Mouse (Mus musculus) liver, embryonic 14.5 days (tissue): ENCODE results near the gene Miga2.

Experiments used
- CTCF ChIP-seq: IDR thresholded peaks from 2 replicates; pipeline ENCODE4 v1.5.1; 2016; ENCODE audit warnings: antibody characterized with exemption, low read depth, control low read depth
- EP300 ChIP-seq: IDR thresholded peaks from 2 replicates; pipeline ENCODE4 v1.6.1; 2016; ENCODE audit warnings: antibody characterized with exemption, low read depth

DNA sequence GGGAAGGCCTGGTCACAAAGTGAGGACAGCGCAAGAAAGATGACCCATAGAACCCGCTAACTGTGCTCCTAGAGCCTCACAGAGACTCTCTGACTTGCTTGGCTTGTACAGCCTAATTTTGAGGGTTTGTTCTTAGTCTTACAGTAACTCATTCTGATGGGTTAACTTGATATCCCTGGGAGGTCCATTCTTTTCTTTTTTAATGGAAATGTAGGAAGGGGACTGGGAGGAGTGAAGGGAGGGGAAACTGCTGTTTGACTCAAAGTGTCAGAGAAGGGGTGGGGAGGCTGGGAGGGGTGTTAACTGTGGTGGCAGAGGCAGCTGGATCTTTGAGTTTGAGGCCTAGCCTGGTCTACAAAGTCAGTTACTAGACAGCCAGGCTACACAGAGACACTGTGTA is 28.7 kb upstream of the Miga2 start:
- TF ChIP-seq CTCF, result no peak
- no peak for TF ChIP-seq EP300
